Mouse (Mus musculus) CD4-positive, CD25-positive, alpha-beta regulatory T cell, adult 4 months (primary cell): ENCODE measurements around the gene Gon4l. TPM values are rescaled to one million over a fixed set of nuclear protein-coding genes. Genes with fewer than 3 reads are reported as not detected.
A peak's percentile ranks its signal among the peaks of the same experiment; 100 is the strongest.
"Not testable (repeated sequence)": the region's sequence is repeated elsewhere in the genome, so short reads cannot be mapped to it uniquely, and the experiment has no call there.

Experiments used
- ATAC-seq: one replicate; pipeline ENCODE4 v1.8.0; 2017
- polyA plus RNA-seq, 2 experiments: library from polyadenylated mRNA; unstranded; fragments of 100-300 nt; shearing (Covaris generic); gene quantifications; one replicate each; pipeline ENCODE4 v1.2.1; 2017

The Gon4l gene
- 10 to 100 TPM; 17.0 to 19.3 TPM for polyA plus RNA-seq

- peak; percentile 64 for ATAC-seq
Measured at GRCm38 (mm10) chr3:88834951-88835491, at the start of gene Gon4l. Gon4l (plus strand) TSS chr3:88835231.

DNA sequence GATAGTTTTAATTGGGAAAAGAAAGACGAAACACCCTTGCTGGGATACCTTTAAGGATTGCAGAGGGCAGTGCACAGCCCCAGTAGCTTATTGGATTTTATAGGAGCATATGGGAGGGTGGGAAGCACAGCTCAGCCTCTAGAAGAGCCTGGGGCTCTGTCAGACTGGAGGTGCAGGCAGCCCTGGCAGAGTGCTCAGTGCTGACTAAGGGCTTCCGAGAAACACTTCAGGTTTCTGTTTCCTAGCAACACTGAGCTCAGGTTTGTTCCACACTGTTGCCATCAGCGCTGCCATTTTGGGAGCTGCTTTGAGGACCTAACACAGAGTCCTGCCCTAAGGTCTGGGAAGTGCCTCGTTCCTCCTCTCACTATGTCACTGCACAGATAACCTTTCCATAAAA, 48.7 kb upstream of the Gon4l start:
- peak; percentile 51 for ATAC-seq

DNA sequence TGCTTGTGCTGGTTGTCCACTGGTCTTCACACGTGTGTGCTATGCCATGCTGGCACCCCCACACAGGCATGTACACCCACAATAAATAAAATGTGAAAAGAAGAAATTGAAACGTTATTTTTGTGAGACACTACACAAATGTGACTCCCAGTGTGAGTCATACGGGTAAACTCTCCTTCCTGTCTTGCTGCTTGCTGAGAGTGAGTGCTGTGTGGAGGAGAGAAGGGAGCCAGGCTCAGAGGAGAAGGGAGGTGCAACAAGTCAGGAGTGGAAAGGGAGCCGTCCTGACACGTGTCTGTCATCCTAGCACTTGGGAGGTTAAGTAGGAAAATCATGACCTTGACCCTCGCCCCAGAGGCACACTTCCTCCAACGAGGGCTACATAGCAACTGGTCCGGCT, 48.2 kb upstream of the Gon4l start:
- not testable (repeated sequence) for ATAC-seq

GRCm38 (mm10) chr3:88788033-88788432, 47.0 kb upstream of the Gon4l start:
- ATAC-seq: not testable (repeated sequence)

DNA sequence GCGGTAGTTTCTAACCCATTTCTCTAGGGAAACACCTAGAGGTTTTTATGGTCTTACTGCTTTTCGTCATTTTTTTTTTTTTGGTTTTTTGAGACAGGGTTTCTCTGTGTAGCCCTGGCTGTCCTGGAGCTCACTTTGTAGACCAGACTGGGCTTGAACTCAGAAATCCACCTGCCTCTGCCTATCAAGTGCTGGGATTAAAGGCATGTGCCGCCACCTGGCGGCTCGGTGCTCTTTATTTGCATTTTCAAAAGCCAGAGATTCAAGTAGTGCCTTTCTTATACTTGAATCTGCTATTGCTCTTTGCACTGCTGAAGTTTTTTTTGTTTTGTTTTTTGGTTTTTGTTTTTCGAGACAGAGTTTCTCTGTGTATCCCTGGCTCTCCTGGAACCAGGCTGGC, 37.5 kb upstream of the Gon4l start:
- not testable (repeated sequence) for ATAC-seq

GRCm38 (mm10) chr3:88803910-88804540, 31.0 kb upstream of the Gon4l start:
- ATAC-seq: no peak

- ATAC-seq: no peak
Measured at GRCm38 (mm10) chr3:88825710-88826109, 9.3 kb upstream of the Gon4l start.

DNA sequence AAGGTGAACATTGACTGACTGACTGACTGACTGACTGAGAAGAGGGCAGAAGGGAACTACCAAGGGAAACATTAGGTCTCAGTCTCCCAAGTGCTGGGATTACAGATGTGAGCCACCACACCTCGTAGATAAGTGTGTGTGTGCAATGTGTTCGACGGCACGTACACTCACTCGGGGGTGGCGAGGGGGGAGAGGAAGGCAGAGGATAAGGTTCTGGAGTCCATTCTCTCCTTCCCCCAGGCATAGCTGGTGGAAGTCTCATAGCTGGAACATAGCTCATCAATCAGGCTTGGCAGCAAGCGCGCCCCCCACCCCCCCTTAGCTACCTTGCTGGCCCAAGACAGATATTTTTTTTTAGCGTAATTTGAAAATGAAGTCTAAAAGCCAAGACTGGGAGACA, 7.8 kb upstream of the Gon4l start:
- no peak for ATAC-seq

DNA sequence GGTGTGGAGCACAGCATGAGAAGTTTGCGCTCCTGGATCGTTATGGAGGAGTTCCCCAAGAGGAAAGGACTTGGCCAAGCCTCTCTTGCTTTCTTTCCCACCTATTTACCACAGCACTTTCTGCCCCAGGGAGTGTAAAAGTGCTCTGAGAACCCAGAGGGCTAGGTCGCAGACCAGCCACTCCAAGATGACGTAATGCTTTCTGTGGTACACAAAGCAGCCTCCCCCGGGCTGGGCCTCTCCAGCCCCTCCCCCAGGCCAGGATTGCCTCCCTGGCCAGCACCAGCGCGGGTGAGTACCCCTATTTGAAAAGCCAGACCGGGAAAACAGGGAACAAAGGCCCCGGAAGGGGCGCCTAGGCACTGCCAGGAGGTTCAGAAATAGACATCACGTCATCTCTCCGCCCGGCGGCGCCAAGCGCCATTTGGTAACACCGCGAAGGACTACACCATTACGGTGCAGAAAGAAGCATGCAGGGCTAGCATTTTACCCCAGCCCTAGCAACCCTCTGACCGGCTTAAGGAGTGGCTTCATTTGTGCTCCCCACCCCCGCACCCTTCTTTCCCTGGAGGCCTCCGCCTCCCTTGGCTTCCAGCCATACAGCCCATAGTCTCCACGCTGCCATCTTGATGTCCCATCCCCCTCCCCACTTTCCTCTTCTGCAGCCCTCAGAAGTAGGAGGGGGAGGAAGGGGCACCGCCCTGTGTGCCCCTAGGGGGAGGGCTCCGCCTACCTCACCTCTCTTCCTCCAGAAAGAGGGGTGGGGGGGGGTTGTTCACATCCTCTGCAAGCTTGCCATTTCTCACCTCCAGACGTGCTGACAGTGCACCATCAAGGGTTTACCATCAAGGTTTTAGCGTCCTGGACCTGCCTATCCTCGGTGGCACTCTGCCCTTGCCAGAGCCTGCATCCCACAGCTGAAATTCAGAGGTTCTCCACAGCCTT, 3.6 kb upstream of the Gon4l start:
- peak; percentile 56 for ATAC-seq

- peak; percentile 67 for ATAC-seq
Measured at GRCm38 (mm10) chr3:88832388-88832787, 2.6 kb upstream of the Gon4l start.

DNA sequence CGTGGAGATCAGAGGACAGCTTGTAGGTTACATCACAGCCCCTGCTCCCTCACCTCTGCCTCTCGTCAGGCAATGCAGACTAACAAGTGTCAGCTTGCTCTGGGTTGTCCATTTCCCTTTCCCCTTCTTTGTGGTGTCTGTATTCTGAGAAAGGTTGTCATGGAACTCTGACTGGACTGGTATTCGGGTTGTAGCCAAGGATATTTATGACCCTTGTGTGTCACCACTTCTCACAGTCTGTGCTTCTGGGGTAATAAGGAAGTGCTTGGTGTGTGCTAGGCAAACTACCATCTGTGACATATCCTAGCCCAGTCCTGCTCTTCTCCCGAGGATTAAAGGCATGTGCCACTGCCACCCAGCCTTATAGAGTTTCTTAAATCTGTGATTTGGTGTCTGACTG, 14.1 kb downstream of the Gon4l start:
- ATAC-seq: no peak

DNA sequence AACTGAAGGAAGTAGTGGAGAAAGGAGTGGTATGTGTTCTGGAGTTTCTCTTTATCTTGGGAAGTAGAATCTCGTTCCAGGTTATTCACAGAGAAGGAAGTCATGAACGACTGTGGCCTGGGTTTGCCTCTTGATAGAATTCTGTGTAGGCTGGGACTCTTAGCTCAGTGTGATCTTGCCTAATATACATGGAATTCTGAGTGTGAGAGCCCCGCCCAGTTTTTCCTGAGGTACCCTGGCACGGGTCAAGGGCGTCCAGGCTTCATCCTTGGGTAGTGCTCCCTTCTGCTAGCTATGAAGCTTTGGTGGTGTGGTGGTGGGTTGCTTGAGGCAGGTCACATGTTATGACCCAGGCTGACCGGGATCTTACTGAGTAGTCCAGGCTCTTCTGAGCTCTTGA, 20.8 kb downstream of the Gon4l start:
- ATAC-seq: no peak

GRCm38 (mm10) chr3:88862129-88862528, 27.1 kb downstream of the Gon4l start:
- no peak for ATAC-seq

DNA sequence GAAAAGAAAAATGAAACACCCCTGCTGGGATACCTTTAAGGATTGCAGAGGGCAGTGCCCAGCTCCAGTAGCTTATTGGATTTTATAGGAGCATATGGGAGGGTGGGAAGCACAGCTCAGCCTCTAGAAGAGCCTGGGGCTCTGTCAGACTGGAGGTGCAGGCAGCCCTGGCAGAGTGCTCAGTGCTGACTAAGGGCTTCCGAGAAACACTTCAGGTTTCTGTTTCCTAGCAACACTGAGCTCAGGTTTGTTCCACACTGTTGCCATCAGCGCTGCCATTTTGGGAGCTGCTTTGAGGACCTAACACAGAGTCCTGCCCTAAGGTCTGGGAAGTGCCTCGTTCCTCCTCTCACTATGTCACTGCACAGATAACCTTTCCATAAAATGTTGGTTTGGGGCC, 31.7 kb downstream of the Gon4l start:
- peak; percentile 34 for ATAC-seq

DNA sequence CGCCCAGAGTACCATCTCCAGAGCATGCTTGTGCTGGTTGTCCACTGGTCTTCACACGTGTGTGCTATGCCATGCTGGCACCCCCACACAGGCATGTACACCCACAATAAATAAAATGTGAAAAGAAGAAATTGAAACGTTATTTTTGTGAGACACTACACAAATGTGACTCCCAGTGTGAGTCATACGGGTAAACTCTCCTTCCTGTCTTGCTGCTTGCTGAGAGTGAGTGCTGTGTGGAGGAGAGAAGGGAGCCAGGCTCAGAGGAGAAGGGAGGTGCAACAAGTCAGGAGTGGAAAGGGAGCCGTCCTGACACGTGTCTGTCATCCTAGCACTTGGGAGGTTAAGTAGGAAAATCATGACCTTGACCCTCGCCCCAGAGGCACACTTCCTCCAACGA, 32.1 kb downstream of the Gon4l start:
- ATAC-seq: not testable (repeated sequence)

DNA sequence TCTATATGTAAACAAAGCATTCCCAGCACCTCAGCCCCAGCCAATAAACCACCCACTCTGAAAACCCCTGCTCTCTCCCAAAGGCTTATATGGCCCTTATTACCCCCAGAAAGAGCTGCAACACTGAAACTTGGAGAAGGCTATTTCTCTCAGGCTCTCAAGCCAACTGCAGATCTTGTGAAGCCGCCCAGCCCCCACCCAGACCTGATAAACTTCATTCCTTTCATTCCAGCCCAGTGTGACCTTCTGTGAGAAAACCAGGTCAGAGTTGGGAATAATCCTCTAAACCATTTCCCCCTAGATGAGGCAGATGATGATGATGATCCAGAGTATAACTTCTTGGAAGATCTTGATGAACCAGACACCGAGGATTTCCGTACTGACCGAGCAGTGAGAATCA, 33.4 kb downstream of the Gon4l start:
- not testable (repeated sequence) for ATAC-seq

DNA sequence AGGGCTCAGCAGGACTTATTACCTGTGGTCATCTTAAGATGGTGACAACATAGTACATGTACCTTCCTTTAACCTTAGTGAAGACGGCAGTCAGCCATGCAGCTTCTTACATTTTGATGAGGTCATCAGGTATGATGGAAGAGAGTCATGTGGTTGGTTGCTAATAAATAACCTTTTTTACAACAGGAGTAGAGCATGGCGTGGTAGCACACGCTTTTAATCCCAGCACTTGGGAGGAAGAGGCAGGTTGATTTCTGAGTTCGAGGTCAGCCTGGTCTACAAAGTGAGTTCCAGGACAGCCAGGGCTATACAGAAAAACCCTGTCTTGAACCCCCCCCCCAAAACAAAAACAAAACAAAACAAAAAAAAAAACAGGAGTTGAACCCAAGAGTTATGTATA, 47.5 kb downstream of the Gon4l start:
- not testable (repeated sequence) for ATAC-seq

- ATAC-seq: not testable (repeated sequence)
Measured at GRCm38 (mm10) chr3:88893011-88893410, 58.0 kb downstream of the Gon4l start.

- no peak for ATAC-seq
Measured at GRCm38 (mm10) chr3:88904803-88905202, 69.8 kb downstream of the Gon4l start.

- no peak for ATAC-seq
Measured at GRCm38 (mm10) chr3:88905209-88905608, 70.2 kb downstream of the Gon4l start.

DNA sequence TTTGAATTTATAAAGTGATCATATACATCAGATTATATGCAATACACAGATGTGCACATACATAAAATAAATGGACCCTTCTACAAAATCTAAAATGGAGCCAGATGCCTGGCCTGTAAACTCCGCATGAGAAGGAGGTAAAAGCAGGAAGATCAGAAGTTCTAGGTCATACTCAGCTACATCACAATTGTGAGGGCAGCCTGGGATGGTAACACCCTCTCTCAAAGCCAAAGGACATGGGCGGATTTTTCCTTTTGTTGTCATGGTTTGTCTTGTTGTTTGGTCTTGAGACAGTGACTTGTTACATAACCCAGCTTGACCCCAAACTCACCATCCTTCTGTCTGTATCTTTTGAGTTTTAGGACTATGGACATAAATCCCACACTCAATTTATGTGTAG, 70.7 kb downstream of the Gon4l start:
- no peak for ATAC-seq

DNA sequence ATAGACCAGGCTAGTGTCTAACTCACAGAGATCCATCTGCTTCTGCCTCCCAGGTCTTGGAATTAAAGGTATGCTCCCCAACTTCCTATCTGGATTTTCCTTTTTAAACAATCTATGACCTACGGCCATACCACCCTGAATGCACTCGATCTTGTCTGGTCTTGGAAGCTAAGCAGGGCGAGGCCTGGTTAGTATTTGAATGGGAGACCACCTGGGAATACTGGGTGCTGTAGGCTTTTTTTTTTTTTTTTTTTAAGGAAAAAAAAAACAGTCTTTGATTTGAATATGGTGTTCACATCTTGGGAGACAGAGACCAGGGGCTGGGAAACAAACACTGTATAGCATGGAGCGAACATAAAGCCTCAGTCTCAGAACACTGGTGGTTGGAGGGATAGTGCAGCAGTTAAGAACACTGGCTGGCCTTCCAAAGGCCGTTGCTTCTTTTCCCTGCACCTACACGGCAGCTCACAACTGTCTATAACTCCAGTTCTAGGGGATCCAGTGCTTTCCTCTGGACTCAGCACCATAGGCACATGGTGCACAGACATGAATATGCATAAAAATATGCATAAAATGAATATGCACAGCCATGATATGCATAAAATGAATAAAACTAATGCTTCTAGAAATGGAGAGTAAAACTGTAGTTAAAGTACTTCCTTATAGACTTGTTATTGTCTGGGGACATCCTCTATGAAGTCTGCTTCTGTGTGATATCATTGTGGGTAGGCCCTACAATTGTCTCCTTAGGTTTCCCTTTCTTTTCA, 71.5 kb downstream of the Gon4l start:
- ATAC-seq: no peak

- no peak for ATAC-seq
Measured at GRCm38 (mm10) chr3:88912585-88912984, 77.6 kb downstream of the Gon4l start.
